Comparison of ENCODE assay signal across 8 mouse cellular contexts in genomic region chr13:23761871-23762821, GRCm38 (mm10). TPM values are rescaled to one million over a fixed set of nuclear protein-coding genes. Genes with fewer than 3 reads are reported as not detected.
A peak's percentile ranks its signal among the peaks of the same experiment; 100 is the strongest.
DNase-seq lines count a peak whose midpoint lies in the region; ATAC-seq and TF ChIP-seq lines count a peak whose summit lies in the region.
"Not testable (repeated sequence)": the region's sequence is repeated elsewhere in the genome, so short reads cannot be mapped to it uniquely, and the experiment has no call there.

Hist1h3a (minus strand) TSS chr13:23762386.

- WGBS in hindbrain, embryonic 16.5 days, result under 1% methylated on average over 30 of the region's 52 CpGs

- peak within 1 kb of the TSS; percentile 94 for H3K4me2 ChIP-seq in hindbrain, embryonic 16.5 days (ENCODE audit: low read length)

- CTCF ChIA-PET in Patski (lab: Charles Lee), result interaction anchor here (1.2 kb wide), 1 partner anchor 8 kb away, joined by 4 read pairs; no protein-coding TSS in a partner anchor

- not testable (repeated sequence) for TF ChIP-seq CTCF in Patski (IDR thresholded peaks at IDR 0.05)

- POLR2A ChIA-PET in Patski (lab: Charles Lee), result interaction anchor here (1.7 kb wide), 1 partner anchor 21 kb away, joined by 4 read pairs; no protein-coding TSS in a partner anchor

- H3K9ac ChIP-seq in hindbrain, embryonic 16.5 days (ENCODE audit: low read depth, low read length), result peak within 1 kb of the TSS; percentile 52

- peak; percentile 63 for ATAC-seq in Patski
- ATAC-seq in hindbrain, embryonic 16.5 days, result peak; percentile 80

- peak within 1 kb of the TSS; percentile 82 for H3K27ac ChIP-seq in hindbrain, embryonic 16.5 days (ENCODE audit: low read depth, low read length)

- H3K36me3 ChIP-seq in hindbrain, embryonic 16.5 days (ENCODE audit: control insufficient read depth, insufficient read depth, low read length), result not testable (repeated sequence)

- in situ Hi-C loops in Patski (cut with MboI; ENCODE audit: low pct_unique_long_range_greater_than_20kb), result loop anchor here (25.0 kb wide), 1 partner anchor 1975 kb away; the partner anchor contains the start of genes Hist1h1b, Hist1h2an, Hist1h2bp and Hist1h3i

- H3K4me1 ChIP-seq in hindbrain, embryonic 16.5 days (ENCODE audit: control insufficient read depth, insufficient read depth, low read depth, low read length), result peaks cover 18% of the 10 kb centered on the region

- peak; percentile 95 for DNase-seq in Patski (ENCODE audit: low read depth, low spot score)
- DNase-seq in cerebellum, postnatal 25 days, result peak; percentile 66 to 71
- peak; percentile 58 to 83 for DNase-seq in frontal cortex, postnatal 36 days (ENCODE audit: low spot score in 2 of 2)
- peak; percentile 53 to 58 for DNase-seq in layer of hippocampus, postnatal 36 days
- DNase-seq in lung, postnatal 36 days, result peak; percentile 71
- DNase-seq in retina, postnatal 1 day, result peak; percentile 94
- peak; percentile 27 to 52 for DNase-seq in urinary bladder, adult 18-20 months (ENCODE audit: low spot score in 2 of 2)

- H3K4me3 ChIP-seq in hindbrain, embryonic 16.5 days (ENCODE audit: low read length), result peak within 1 kb of the TSS; percentile 68

- not testable (repeated sequence) for H3K9me3 ChIP-seq in hindbrain, embryonic 16.5 days (ENCODE audit: control insufficient read depth, low read length)

- H3K27me3 ChIP-seq in Patski; hindbrain, embryonic 16.5 days (replicated peaks; ENCODE audit: control insufficient read depth, insufficient read depth, low read length): not testable (repeated sequence)

RNA-seq across cellular contexts. Expression of gene Hist1h3a, which starts in this region (rescaled TPM):
- 0.18 TPM for polyA plus RNA-seq in Patski (2021)
- 0.89 and 1.2 TPM in 2 replicates for polyA plus RNA-seq in hindbrain, embryonic 16.5 days (2015; fragmentation: Nextera tagmentation; extraction: Ambion mirVana)
- total RNA-seq in layer of hippocampus, postnatal 36 days (2021), result 10 to 100 TPM; 37.3 to 46.3 TPM

Comparison
In these comparisons a context has a peak if more than half of its experiments do, and no peak if none do; other contexts are left out.
1. Peak in every context shown above with its lines: DNase-seq, ATAC-seq, H3K4me3 ChIP-seq and H3K27ac ChIP-seq.
2. Peak in DNase-seq and ATAC-seq in Patski; RNA of the gene not detected or under 1 TPM.
3. DNase-seq: peak in every context shown above with its lines; median percentile 95 in Patski; 94 in retina, postnatal 1 day; 71 in lung, postnatal 36 days; 70 in frontal cortex, postnatal 36 days; 68 in cerebellum, postnatal 25 days; 56 in layer of hippocampus, postnatal 36 days; 40 in urinary bladder, adult 18-20 months.